Mouse (Mus musculus) liver, embryonic 16.5 days (tissue): ENCODE data around the gene Tmem220. TPM values are rescaled to one million over a fixed set of nuclear protein-coding genes. Genes with fewer than 3 reads are reported as not detected.

Source experiments
- ATAC-seq: fragments of 200-750 bp; cut with Nextera tagmentation; 2 replicates; pipeline ENCODE4 v1.8.0; 2017; ENCODE audit warnings: low read depth, mild to moderate bottlenecking, moderate number of reproducible peaks, moderate library complexity
- H3K27ac ChIP-seq: fragments of 300-500 bp; sonication (generic); 2 replicates; pipeline ENCODE4 v1.5.1; 2014; ENCODE audit warnings: mild to moderate bottlenecking, low read length
- H3K27me3 ChIP-seq: fragments of 300-500 bp; sonication (generic); 2 replicates; pipeline ENCODE4 v1.6.1; 2014; ENCODE audit warnings: low read depth, low read length, mixed read lengths; ENCODE audit not compliant: control insufficient read depth, insufficient read depth
- H3K36me3 ChIP-seq: fragments of 300-500 bp; sonication (generic); 2 replicates; pipeline ENCODE4 v1.6.1; 2014; ENCODE audit warnings: mild to moderate bottlenecking; ENCODE audit not compliant: control insufficient read depth, insufficient read depth
- H3K4me1 ChIP-seq: fragments of 300-500 bp; sonication (generic); 2 replicates; pipeline ENCODE4 v1.6.1; 2014; ENCODE audit warnings: low read depth, low read length, mixed read lengths; ENCODE audit not compliant: control insufficient read depth
- H3K4me2 ChIP-seq: fragments of 300-500 bp; sonication (generic); 2 replicates; pipeline ENCODE4 v1.6.1; 2014; ENCODE audit warnings: low read depth, low read length, mixed read lengths
- H3K4me3 ChIP-seq: fragments of 300-500 bp; sonication (generic); 2 replicates; pipeline ENCODE4 v1.5.1; 2014; ENCODE audit warnings: low read depth, mild to moderate bottlenecking, low read length
- H3K9ac ChIP-seq: fragments of 300-500 bp; sonication (generic); 2 replicates; pipeline ENCODE4 v1.6.1; 2014; ENCODE audit warnings: low read depth, low read length
- H3K9me3 ChIP-seq: fragments of 300-500 bp; sonication (generic); replicated peaks from 2 replicates; pipeline ENCODE4 v1.6.1; 2016; ENCODE audit warnings: low read length; ENCODE audit not compliant: control insufficient read depth
- WGBS: fragments of 180-500 bp; shearing (Covaris S2); extraction: QIAGEN DNeasy Blood & Tissue Kit; methylation state at CpG from one replicate; pipeline ENCODE4 v1.1.7; 2014; ENCODE audit not compliant: insufficient replicate concordance; 5-methylcytosine and 5-hydroxymethylcytosine counted together
- polyA plus RNA-seq: library from polyadenylated mRNA; unstranded; fragments of >200 nt; fragmentation: Nextera tagmentation; extraction: Ambion mirVana; gene quantifications from 2 replicates; pipeline ENCODE4 v1.2.1, GENCODE M21; 2015

Tmem220 gene
- polyA plus RNA-seq, 1 experiment from 2014 or later = 3.3 TPM

- no peak overlapping the region for H3K9ac ChIP-seq
- H3K36me3 ChIP-seq = no peaks in the 10 kb centered on the region
- H3K27me3 ChIP-seq = peaks cover 13% of the 10 kb centered on the region
- no peaks in the 10 kb centered on the region for H3K4me1 ChIP-seq
- no peak overlapping the region for H3K4me3 ChIP-seq
- no peak overlapping the region for H3K27ac ChIP-seq
- WGBS = 52% methylated on average over 7 of the region's 7 CpGs
- H3K4me2 ChIP-seq = no peak overlapping the region
- H3K9me3 ChIP-seq = no peaks in the 10 kb centered on the region
- ATAC-seq = no peak
These were observed 57.2 kb downstream of the Tmem220 start for GRCm38 (mm10) chr11:67082188-67082587.

GRCm38 (mm10) chr11:67082793-67083192, 57.8 kb downstream of the Tmem220 start:
- Histone ChIP-seq H3K4me1 (no peaks in the 10 kb centered on the region), H3K27me3 (peaks cover 13% of the 10 kb centered on the region), H3K4me3 (no peak overlapping the region), H3K9me3 (no peaks in the 10 kb centered on the region), H3K36me3 (no peaks in the 10 kb centered on the region), H3K4me2 (no peak overlapping the region), H3K27ac (no peak overlapping the region), H3K9ac (no peak overlapping the region)
- no peak for ATAC-seq
- 58% methylated on average over 13 of the region's 13 CpGs for WGBS

- H3K4me3 ChIP-seq = no peak overlapping the region
- no peaks in the 10 kb centered on the region for H3K9me3 ChIP-seq
- ATAC-seq = no peak
- H3K27me3 ChIP-seq = peaks cover 13% of the 10 kb centered on the region
- H3K9ac ChIP-seq = no peak overlapping the region
- H3K36me3 ChIP-seq = no peaks in the 10 kb centered on the region
- no peak overlapping the region for H3K27ac ChIP-seq
- H3K4me2 ChIP-seq = no peak overlapping the region
- WGBS = 46% methylated on average over 6 of the region's 6 CpGs
- H3K4me1 ChIP-seq = no peaks in the 10 kb centered on the region
These were observed 58.3 kb downstream of the Tmem220 start for GRCm38 (mm10) chr11:67083239-67083638.

- H3K36me3 ChIP-seq = no peaks in the 10 kb centered on the region
- H3K4me3 ChIP-seq = no peak overlapping the region
- H3K4me1 ChIP-seq = no peaks in the 10 kb centered on the region
- 42% methylated on average over 32 of the region's 32 CpGs for WGBS
- H3K27me3 ChIP-seq = peaks cover 13% of the 10 kb centered on the region
- H3K9ac ChIP-seq = no peak overlapping the region
- ATAC-seq = no peak
- H3K27ac ChIP-seq = no peak overlapping the region
- no peaks in the 10 kb centered on the region for H3K9me3 ChIP-seq
- H3K4me2 ChIP-seq = no peak overlapping the region
These were observed 58.9 kb downstream of the Tmem220 start for GRCm38 (mm10) chr11:67083712-67084340.

Other genes starting within 250 kb of the Tmem220 start
- gene Pirt, start 113.2 kb upstream of the Tmem220 start, polyA plus RNA-seq = 0.06 TPM in 1 of 2 replicates, not detected in the other
- gene Tmem238l, start 68.5 kb upstream of the Tmem220 start, polyA plus RNA-seq = not detected in 2 replicates
- 9.4 and 10.2 TPM in 2 replicates for gene Adprm, start 27.4 kb downstream of the Tmem220 start, polyA plus RNA-seq
- gene Sco1, start 27.5 kb downstream of the Tmem220 start, polyA plus RNA-seq = 5.0 and 5.5 TPM in 2 replicates
- 3.6 and 7.0 TPM in 2 replicates for gene Myh3, start 53.1 kb downstream of the Tmem220 start, polyA plus RNA-seq
- not detected in 2 replicates for gene Myh2, start 145.9 kb downstream of the Tmem220 start, polyA plus RNA-seq
- 0.05 and 0.14 TPM in 2 replicates for gene Myh1, start 174.9 kb downstream of the Tmem220 start, polyA plus RNA-seq
- 0.07 and 0.20 TPM in 2 replicates for gene Myh4, start 212.9 kb downstream of the Tmem220 start, polyA plus RNA-seq